Mouse (Mus musculus): Measurements from ENCODE around the gene Lamb2. TPM values are rescaled to one million over a fixed set of nuclear protein-coding genes. Genes with fewer than 3 reads are reported as not detected.

Lamb2 gene
- polyA plus RNA-seq, 1 experiment from 2014 or later: 62.6 TPM

- H3K9me3 ChIP-seq: no peaks in the 10 kb centered on the region
- WGBS: 90% methylated on average over 7 of the region's 7 CpGs
- H3K36me3 ChIP-seq: peaks cover 96% of the 10 kb centered on the region
- H3K9ac ChIP-seq: no peak overlapping the region
- no peak overlapping the region for H3K4me3 ChIP-seq
- no peak for ATAC-seq (ENCODE audit: low FRiP score, low read depth)
- no peaks in the 10 kb centered on the region for H3K27me3 ChIP-seq
- H3K4me1 ChIP-seq: no peaks in the 10 kb centered on the region
- no peak overlapping the region for H3K27ac ChIP-seq
- H3K4me2 ChIP-seq (replicated peaks): no peak overlapping the region
These were observed 19.7 kb downstream of the Lamb2 start for GRCm38 (mm10) chr9:108499231-108499630.

GRCm38 (mm10) chr9:108499943-108500342, 20.4 kb downstream of the Lamb2 start:
- 95% methylated on average over 15 of the region's 15 CpGs for WGBS
- H3K4me3 ChIP-seq: no peak overlapping the region
- peaks cover 89% of the 10 kb centered on the region for H3K36me3 ChIP-seq

GRCm38 (mm10) chr9:108506901-108507300, 27.4 kb downstream of the Lamb2 start:
- ATAC-seq (ENCODE audit: low FRiP score, low read depth): no peak
- 89% methylated on average over 7 of the region's 7 CpGs for WGBS
- peaks cover 15% of the 10 kb centered on the region for H3K4me1 ChIP-seq
- H3K9ac ChIP-seq: 0 out of 2 replicates have a peak overlapping the region, but pooled peaks have one; percentile 25
- H3K4me2 ChIP-seq (replicated peaks): peak overlapping the region; percentile 95
- H3K36me3 ChIP-seq: peaks cover 50% of the 10 kb centered on the region
- no peaks in the 10 kb centered on the region for H3K9me3 ChIP-seq
- no peaks in the 10 kb centered on the region for H3K27me3 ChIP-seq
- no peak overlapping the region for H3K27ac ChIP-seq
- peak overlapping the region; percentile 79 for H3K4me3 ChIP-seq

More at GRCm38 (mm10) chr9:108499943-108500342, 20.4 kb downstream of the Lamb2 start:
- Histone ChIP-seq H3K27ac (no peak overlapping the region), H3K4me2 (replicated peaks) (no peak overlapping the region), H3K9ac (no peak overlapping the region), H3K27me3 (no peaks in the 10 kb centered on the region), H3K4me1 (no peaks in the 10 kb centered on the region), H3K9me3 (no peaks in the 10 kb centered on the region)
- no peak for ATAC-seq (ENCODE audit: low FRiP score, low read depth)

- ATAC-seq (ENCODE audit: low FRiP score, low read depth): peak; percentile 98
- no peaks in the 10 kb centered on the region for H3K27me3 ChIP-seq
- H3K27ac ChIP-seq: peak within 1 kb of the TSS; percentile 70
- peak within 1 kb of the TSS; percentile 95 for H3K4me2 ChIP-seq (replicated peaks)
- H3K9ac ChIP-seq: peak within 1 kb of the TSS; percentile 89
- peaks cover 15% of the 10 kb centered on the region for H3K4me1 ChIP-seq
- H3K9me3 ChIP-seq: no peaks in the 10 kb centered on the region
- H3K36me3 ChIP-seq: peaks cover 50% of the 10 kb centered on the region
- peak within 1 kb of the TSS; percentile 79 for H3K4me3 ChIP-seq
- WGBS: under 1% methylated on average over 37 of the region's 37 CpGs
These were observed 28.3 kb downstream of the Lamb2 start, which contains the start of gene Qars for GRCm38 (mm10) chr9:108507619-108508434. TSS of gene Qars (plus strand) at chr9:108507706.

- peak overlapping the region; percentile 89 for H3K9ac ChIP-seq
- no peak overlapping the region for H3K27ac ChIP-seq
- H3K9me3 ChIP-seq: no peaks in the 10 kb centered on the region
These were observed 29.2 kb downstream of the Lamb2 start for GRCm38 (mm10) chr9:108508776-108509175.

GRCm38 (mm10) chr9:108516380-108517251, 37.1 kb downstream of the Lamb2 start, which contains the start of gene Qrich1:
TSS of gene Qrich1 (plus strand) at chr9:108516806.
- Histone ChIP-seq H3K4me2 (replicated peaks) (peak within 1 kb of the TSS; percentile 75), H3K9me3 (no peaks in the 10 kb centered on the region), H3K4me3 (peak within 1 kb of the TSS; percentile 90), H3K4me1 (peaks cover 22% of the 10 kb centered on the region), H3K36me3 (peaks cover 53% of the 10 kb centered on the region), H3K9ac (peak within 1 kb of the TSS; percentile 96), H3K27ac (peak within 1 kb of the TSS; percentile 98), H3K27me3 (no peaks in the 10 kb centered on the region)
- peak; percentile 96 for ATAC-seq (ENCODE audit: low FRiP score, low read depth)
- 2% methylated on average over 54 of the region's 55 CpGs for WGBS

More at GRCm38 (mm10) chr9:108508776-108509175, 29.2 kb downstream of the Lamb2 start:
- Histone ChIP-seq H3K4me1 (peaks cover 15% of the 10 kb centered on the region), H3K36me3 (peaks cover 50% of the 10 kb centered on the region), H3K4me2 (replicated peaks) (peak overlapping the region; percentile 95), H3K4me3 (peak overlapping the region; percentile 79), H3K27me3 (no peaks in the 10 kb centered on the region)
- 87% methylated on average over 7 of the region's 7 CpGs for WGBS
- no peak for ATAC-seq (ENCODE audit: low FRiP score, low read depth)

- H3K27me3 ChIP-seq: no peaks in the 10 kb centered on the region
- peak overlapping the region; percentile 90 for H3K4me3 ChIP-seq
- peak overlapping the region; percentile 75 for H3K4me2 ChIP-seq (replicated peaks)
- peak; percentile 82 for ATAC-seq (ENCODE audit: low FRiP score, low read depth)
- no peaks in the 10 kb centered on the region for H3K9me3 ChIP-seq
- H3K4me1 ChIP-seq: peaks cover 22% of the 10 kb centered on the region
- H3K9ac ChIP-seq: peak overlapping the region; percentile 96
- H3K27ac ChIP-seq: peak overlapping the region; percentile 98
- under 1% methylated on average over 66 of the region's 95 CpGs for WGBS
- H3K36me3 ChIP-seq: peaks cover 45% of the 10 kb centered on the region
These were observed 37.9 kb downstream of the Lamb2 start for GRCm38 (mm10) chr9:108517253-108517930.

- peaks cover 40% of the 10 kb centered on the region for H3K36me3 ChIP-seq
- peak; percentile 5; the same call in 1 of the 2 replicates for ATAC-seq (ENCODE audit: low FRiP score, low read depth)
- under 1% methylated on average over 13 of the region's 13 CpGs for WGBS
These were observed 38.4 kb downstream of the Lamb2 start for GRCm38 (mm10) chr9:108517931-108518332.

GRCm38 (mm10) chr9:108521604-108522003, 42.1 kb downstream of the Lamb2 start:
- Histone ChIP-seq H3K9ac (no peak overlapping the region), H3K27ac (no peak overlapping the region), H3K9me3 (no peaks in the 10 kb centered on the region), H3K4me3 (no peak overlapping the region), H3K27me3 (no peaks in the 10 kb centered on the region), H3K36me3 (peaks cover 21% of the 10 kb centered on the region), H3K4me2 (replicated peaks) (no peak overlapping the region), H3K4me1 (peaks cover 13% of the 10 kb centered on the region)
- ATAC-seq (ENCODE audit: low FRiP score, low read depth): no peak
- 84% methylated on average over 2 of the region's 2 CpGs for WGBS

More at GRCm38 (mm10) chr9:108517931-108518332, 38.4 kb downstream of the Lamb2 start:
- Histone ChIP-seq H3K4me1 (peaks cover 22% of the 10 kb centered on the region), H3K4me2 (replicated peaks) (peak overlapping the region; percentile 70), H3K4me3 (peak overlapping the region; percentile 90), H3K27me3 (no peaks in the 10 kb centered on the region), H3K9ac (peak overlapping the region; percentile 96), H3K9me3 (no peaks in the 10 kb centered on the region), H3K27ac (peak overlapping the region; percentile 98)

- Histone ChIP-seq H3K4me3 (no peak overlapping the region), H3K4me2 (replicated peaks) (no peak overlapping the region), H3K27me3 (no peaks in the 10 kb centered on the region), H3K4me1 (peaks cover 13% of the 10 kb centered on the region), H3K36me3 (peaks cover 27% of the 10 kb centered on the region), H3K9me3 (no peaks in the 10 kb centered on the region), H3K9ac (no peak overlapping the region), H3K27ac (no peak overlapping the region)
- WGBS: 94% methylated on average over 4 of the region's 4 CpGs
- ATAC-seq (ENCODE audit: low FRiP score, low read depth): no peak
These were observed 43.8 kb downstream of the Lamb2 start for GRCm38 (mm10) chr9:108523341-108523740.

- Histone ChIP-seq H3K9ac (no peak overlapping the region), H3K9me3 (no peaks in the 10 kb centered on the region), H3K27me3 (no peaks in the 10 kb centered on the region), H3K4me2 (replicated peaks) (no peak overlapping the region), H3K36me3 (peaks cover 39% of the 10 kb centered on the region), H3K4me1 (no peaks in the 10 kb centered on the region), H3K27ac (no peak overlapping the region), H3K4me3 (no peak overlapping the region)
- ATAC-seq (ENCODE audit: low FRiP score, low read depth): no peak
- 89% methylated on average over 3 of the region's 3 CpGs for WGBS
These were observed 45.9 kb downstream of the Lamb2 start for GRCm38 (mm10) chr9:108525400-108525799.

Measured in limb, embryonic 13.5 days (tissue).